Mouse (Mus musculus) embryonic fibroblast, embryonic 13.5 days (primary cell): ENCODE data around the gene Ahsg.

Experiments used
- CTCF ChIP-seq: IDR thresholded peaks from 2 replicates; pipeline ENCODE4 v1.5.1; 2011; ENCODE audit warnings: mild to moderate bottlenecking, control low read depth, low read length, moderate library complexity, borderline replicate concordance; ENCODE audit not compliant: insufficient read depth
- POLR2A ChIP-seq: IDR thresholded peaks from 2 replicates; pipeline ENCODE4 v1.6.1; 2011; ENCODE audit warnings: low read depth, mild to moderate bottlenecking, control low read depth, low read length, moderate library complexity

GRCm38 (mm10) chr16:22885356-22885755, 5.7 kb upstream of the Ahsg start:
- no peak for TF ChIP-seq CTCF
- no peak for TF ChIP-seq POLR2A
